Mouse (Mus musculus): ENCODE results near the gene Xpot. TPM values are rescaled to one million over a fixed set of nuclear protein-coding genes. Genes with fewer than 3 reads are reported as not detected.

The Xpot gene
- polyA plus RNA-seq, 1 experiment from 2014 or later: 67.8 TPM

DNA sequence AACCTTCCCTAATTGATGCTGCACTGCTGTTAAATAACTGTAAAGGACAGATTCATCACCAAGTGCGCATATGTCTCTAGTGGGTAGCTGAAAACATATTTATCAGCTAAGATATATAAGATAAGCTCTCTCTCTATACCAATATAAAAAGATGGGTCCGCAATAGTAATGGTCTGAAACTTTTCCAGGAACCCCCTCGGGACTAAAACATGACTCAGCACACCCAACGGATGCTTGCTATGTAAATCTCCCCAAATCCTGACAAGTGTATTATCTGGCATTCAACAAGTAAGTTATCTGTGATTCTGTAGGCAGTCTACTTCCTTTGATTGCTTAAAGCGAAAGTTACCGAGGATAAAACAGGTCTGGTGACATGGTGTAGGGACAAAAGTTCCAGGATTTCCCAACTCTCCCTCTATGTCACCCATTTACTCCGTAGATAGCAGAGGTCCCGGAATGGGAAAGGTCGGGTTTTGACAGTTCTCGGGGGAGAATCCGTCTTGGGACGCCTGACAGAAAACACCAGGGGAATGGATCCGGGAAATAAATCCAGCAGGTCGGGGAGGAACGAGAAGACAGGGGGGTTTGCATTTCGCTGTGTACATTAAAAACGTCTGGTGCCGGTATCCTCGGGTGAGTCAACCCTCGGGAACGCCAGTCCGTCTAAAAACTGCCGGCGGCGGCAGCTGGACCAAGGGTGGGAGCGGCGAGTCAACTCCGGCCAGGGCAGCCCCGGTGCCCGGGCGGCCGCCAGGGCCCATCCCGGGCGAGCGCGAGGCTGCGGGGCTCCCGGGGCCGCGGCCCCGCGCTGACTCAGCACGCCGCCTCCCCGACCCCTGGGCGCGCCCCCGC is 40.1 kb downstream of the Xpot start:
- no peaks in the 10 kb centered on the region for H3K9me3 ChIP-seq (replicated peaks)
- H3K4me2 ChIP-seq: peak overlapping the region; percentile 83
- H3K36me3 ChIP-seq: peaks cover 63% of the 10 kb centered on the region
- peak overlapping the region; percentile 85 for H3K27ac ChIP-seq
- peak; percentile 71 for ATAC-seq
- peak overlapping the region; percentile 90 for H3K4me3 ChIP-seq
- H3K27me3 ChIP-seq (replicated peaks): no peaks in the 10 kb centered on the region
- WGBS (ENCODE audit: insufficient replicate concordance): 2% methylated on average over 36 of the region's 48 CpGs
- H3K9ac ChIP-seq: peak overlapping the region; percentile 92
- H3K4me1 ChIP-seq: peaks cover 26% of the 10 kb centered on the region

DNA sequence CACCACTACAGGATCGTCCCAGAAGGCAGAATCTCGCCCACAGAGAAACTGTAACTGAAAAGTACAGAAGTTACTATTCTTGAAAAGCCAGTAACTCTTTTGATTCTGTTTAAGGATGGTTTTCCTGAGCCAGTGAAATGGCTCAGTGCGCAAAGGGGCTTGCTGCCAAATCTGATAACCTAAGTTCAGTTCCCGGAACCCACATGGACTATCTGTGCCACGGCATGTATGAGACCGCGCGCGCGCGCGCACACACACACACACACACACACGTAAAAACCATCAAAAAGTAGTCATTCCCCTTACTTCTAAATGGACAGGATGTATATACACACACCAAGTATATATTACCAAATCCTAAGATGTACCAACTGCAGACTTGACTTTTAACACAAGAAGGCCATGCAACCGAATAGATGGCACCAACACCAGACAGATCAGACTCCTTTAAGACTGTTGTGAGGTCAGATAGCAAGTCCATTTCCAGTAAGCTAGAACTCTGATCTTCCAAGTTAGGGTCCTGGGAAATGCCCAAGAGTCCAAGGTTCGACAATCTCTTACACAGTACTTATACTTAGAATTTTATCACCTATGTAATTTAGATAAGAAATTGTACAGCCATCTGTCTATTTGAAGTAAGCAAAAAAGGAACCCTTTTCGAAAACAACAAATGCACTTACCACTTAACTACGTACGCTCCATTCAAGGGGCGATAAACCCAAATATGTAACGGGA is 40.9 kb downstream of the Xpot start:
- WGBS (ENCODE audit: insufficient replicate concordance): 67% methylated on average over 20 of the region's 20 CpGs
- peak overlapping the region; percentile 83 for H3K4me2 ChIP-seq
- H3K27me3 ChIP-seq (replicated peaks): no peaks in the 10 kb centered on the region
- peak overlapping the region; percentile 90 for H3K4me3 ChIP-seq
- H3K4me1 ChIP-seq: peaks cover 24% of the 10 kb centered on the region
- no peaks in the 10 kb centered on the region for H3K9me3 ChIP-seq (replicated peaks)
- H3K27ac ChIP-seq: no peak overlapping the region
- no peak for ATAC-seq
- peak overlapping the region; percentile 92 for H3K9ac ChIP-seq
- peaks cover 63% of the 10 kb centered on the region for H3K36me3 ChIP-seq

- Histone ChIP-seq H3K4me2 (no peak overlapping the region), H3K9ac (no peak overlapping the region), H3K27me3 (replicated peaks) (no peaks in the 10 kb centered on the region), H3K36me3 (peaks cover 56% of the 10 kb centered on the region), H3K9me3 (replicated peaks) (no peaks in the 10 kb centered on the region), H3K4me3 (no peak overlapping the region), H3K27ac (no peak overlapping the region), H3K4me1 (peaks cover 24% of the 10 kb centered on the region)
- 90% methylated on average over 10 of the region's 10 CpGs for WGBS (ENCODE audit: insufficient replicate concordance)
- no peak for ATAC-seq
Observed at GRCm38 (mm10) chr10:121584033-121584432, 42.1 kb downstream of the Xpot start.

DNA sequence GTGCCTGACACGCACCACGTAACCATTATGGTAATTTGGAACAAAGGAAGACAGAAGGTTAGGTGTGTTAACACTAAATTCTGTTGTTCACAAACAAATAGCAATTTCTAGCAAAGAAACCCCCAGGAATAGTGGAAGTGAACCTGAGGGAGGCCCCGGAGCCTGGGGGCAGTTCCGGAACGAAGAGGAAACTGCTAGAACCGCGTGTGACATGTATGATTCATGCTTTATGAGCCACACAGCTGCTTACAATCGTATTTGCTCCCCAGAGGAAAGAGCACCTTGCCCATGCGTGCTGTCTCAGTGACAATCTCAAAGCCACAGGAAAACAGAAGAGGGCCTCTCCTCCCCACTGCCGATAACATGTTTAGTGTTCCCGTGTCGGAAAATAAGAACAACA is 43.1 kb downstream of the Xpot start:
- Histone ChIP-seq H3K4me2 (no peak overlapping the region), H3K9me3 (replicated peaks) (no peaks in the 10 kb centered on the region), H3K4me1 (peaks cover 24% of the 10 kb centered on the region), H3K4me3 (no peak overlapping the region), H3K27me3 (replicated peaks) (no peaks in the 10 kb centered on the region), H3K36me3 (peaks cover 55% of the 10 kb centered on the region), H3K9ac (no peak overlapping the region), H3K27ac (no peak overlapping the region)
- ATAC-seq: no peak
- 86% methylated on average over 12 of the region's 12 CpGs for WGBS (ENCODE audit: insufficient replicate concordance)

GRCm38 (mm10) chr10:121582287-121582686 is 43.8 kb downstream of the Xpot start:
- WGBS (ENCODE audit: insufficient replicate concordance): 82% methylated on average over 8 of the region's 8 CpGs

GRCm38 (mm10) chr10:121581405-121581804 is 44.7 kb downstream of the Xpot start:
- no peak overlapping the region for H3K9ac ChIP-seq
- H3K27ac ChIP-seq: no peak overlapping the region
- no peaks in the 10 kb centered on the region for H3K27me3 ChIP-seq (replicated peaks)
- WGBS (ENCODE audit: insufficient replicate concordance): 80% methylated on average over 6 of the region's 6 CpGs
- peaks cover 60% of the 10 kb centered on the region for H3K36me3 ChIP-seq
- no peaks in the 10 kb centered on the region for H3K9me3 ChIP-seq (replicated peaks)
- ATAC-seq: no peak
- H3K4me2 ChIP-seq: no peak overlapping the region
- H3K4me1 ChIP-seq: peaks cover 16% of the 10 kb centered on the region
- H3K4me3 ChIP-seq: no peak overlapping the region

More at GRCm38 (mm10) chr10:121582287-121582686, 43.8 kb downstream of the Xpot start:
- no peak overlapping the region for H3K4me2 ChIP-seq
- H3K4me3 ChIP-seq: no peak overlapping the region
- no peak overlapping the region for H3K9ac ChIP-seq
- no peaks in the 10 kb centered on the region for H3K27me3 ChIP-seq (replicated peaks)
- no peaks in the 10 kb centered on the region for H3K9me3 ChIP-seq (replicated peaks)
- H3K36me3 ChIP-seq: peaks cover 58% of the 10 kb centered on the region
- no peak overlapping the region for H3K27ac ChIP-seq
- H3K4me1 ChIP-seq: peaks cover 17% of the 10 kb centered on the region
- no peak for ATAC-seq

DNA sequence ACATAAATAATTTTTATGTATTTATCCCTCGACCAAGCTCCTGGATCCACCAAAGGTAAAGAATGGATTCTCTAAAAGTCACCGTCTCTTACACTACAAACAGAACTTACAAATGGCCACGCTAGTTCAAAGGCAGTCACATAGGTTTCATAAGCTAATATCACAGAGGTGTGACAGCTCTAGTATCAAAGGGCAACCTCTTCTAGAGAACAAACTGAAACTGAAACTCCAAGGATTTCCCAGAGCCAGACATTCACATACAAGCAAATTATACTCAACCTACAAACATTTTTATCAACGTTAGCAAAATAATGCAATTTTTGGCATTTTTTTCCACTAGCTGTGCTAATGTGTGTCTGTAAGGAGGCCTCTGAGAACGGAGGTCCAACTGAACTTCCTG is 45.8 kb downstream of the Xpot start:
- H3K9me3 ChIP-seq (replicated peaks): no peaks in the 10 kb centered on the region
- no peak for ATAC-seq
- whole genome bisulfite sequencing (ENCODE audit: insufficient replicate concordance): 88% methylated on average over 5 of the region's 5 CpGs
- H3K4me2 ChIP-seq: no peak overlapping the region
- peaks cover 9% of the 10 kb centered on the region for H3K4me1 ChIP-seq
- no peak overlapping the region for H3K9ac ChIP-seq
- no peak overlapping the region for H3K4me3 ChIP-seq
- no peaks in the 10 kb centered on the region for H3K27me3 ChIP-seq (replicated peaks)
- peaks cover 70% of the 10 kb centered on the region for H3K36me3 ChIP-seq
- H3K27ac ChIP-seq: no peak overlapping the region

DNA sequence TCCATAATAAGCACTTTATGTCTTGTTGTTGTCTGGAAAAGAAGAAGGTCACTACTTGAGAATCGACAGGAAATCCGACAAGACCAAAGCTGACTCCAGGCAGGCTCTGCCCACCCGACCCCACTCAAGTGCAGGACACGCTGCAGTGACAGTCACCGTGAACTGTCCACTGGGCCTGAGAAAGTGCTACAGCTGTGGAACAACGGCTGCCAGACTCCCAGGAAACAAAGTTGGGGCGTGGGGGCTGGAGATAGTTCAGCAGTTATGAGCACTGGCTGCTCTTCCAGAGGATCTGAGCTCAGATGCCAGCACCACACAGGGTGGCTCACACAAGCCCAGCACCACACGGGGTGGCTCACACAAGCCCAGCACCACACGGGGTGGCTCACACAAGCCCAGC is 49.8 kb downstream of the Xpot start:
- Histone ChIP-seq H3K4me2 (no peak overlapping the region), H3K36me3 (peaks cover 66% of the 10 kb centered on the region), H3K27me3 (replicated peaks) (no peaks in the 10 kb centered on the region), H3K9me3 (replicated peaks) (no peaks in the 10 kb centered on the region), H3K4me3 (no peak overlapping the region), H3K9ac (no peak overlapping the region), H3K27ac (no peak overlapping the region), H3K4me1 (no peaks in the 10 kb centered on the region)
- WGBS (ENCODE audit: insufficient replicate concordance): 92% methylated on average over 9 of the region's 9 CpGs
- ATAC-seq: no peak

GRCm38 (mm10) chr10:121571511-121572147 is 54.5 kb downstream of the Xpot start:
- Histone ChIP-seq H3K27ac (no peak overlapping the region), H3K36me3 (peaks cover 73% of the 10 kb centered on the region), H3K4me1 (peaks cover 34% of the 10 kb centered on the region), H3K4me3 (no peak overlapping the region), H3K9me3 (replicated peaks) (peaks cover 15% of the 10 kb centered on the region), H3K27me3 (replicated peaks) (no peaks in the 10 kb centered on the region), H3K9ac (no peak overlapping the region), H3K4me2 (no peak overlapping the region)
- ATAC-seq: no peak
- WGBS (ENCODE audit: insufficient replicate concordance): 93% methylated on average over 22 of the region's 22 CpGs

DNA sequence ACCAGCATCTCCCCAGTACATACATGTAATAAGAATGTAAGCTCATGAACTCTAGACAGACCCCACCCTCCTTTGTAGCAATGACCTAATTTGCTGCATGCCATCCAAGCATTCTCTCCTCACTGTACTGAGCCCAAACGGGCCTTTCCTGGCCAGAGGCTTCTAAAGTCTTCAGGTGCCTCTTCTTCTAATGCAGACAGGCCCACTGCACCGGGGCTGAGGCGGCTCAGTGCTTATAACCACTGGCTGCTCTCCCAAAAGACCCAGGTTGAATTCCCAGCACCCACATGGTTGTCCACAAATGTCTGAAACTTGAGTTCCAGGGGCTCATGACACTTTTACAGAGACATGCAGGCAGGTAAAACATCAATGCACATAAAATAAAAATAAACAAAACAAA is 55.1 kb downstream of the Xpot start:
- 91% methylated on average over 3 of the region's 3 CpGs for WGBS (ENCODE audit: insufficient replicate concordance)
- no peak for ATAC-seq
- Histone ChIP-seq H3K9ac (no peak overlapping the region), H3K4me1 (peaks cover 34% of the 10 kb centered on the region), H3K27ac (peak overlapping the region; percentile 92; the same call in 1 of the 2 replicates), H3K4me2 (no peak overlapping the region), H3K27me3 (replicated peaks) (no peaks in the 10 kb centered on the region), H3K36me3 (peaks cover 68% of the 10 kb centered on the region), H3K4me3 (no peak overlapping the region), H3K9me3 (replicated peaks) (peaks cover 15% of the 10 kb centered on the region)

DNA sequence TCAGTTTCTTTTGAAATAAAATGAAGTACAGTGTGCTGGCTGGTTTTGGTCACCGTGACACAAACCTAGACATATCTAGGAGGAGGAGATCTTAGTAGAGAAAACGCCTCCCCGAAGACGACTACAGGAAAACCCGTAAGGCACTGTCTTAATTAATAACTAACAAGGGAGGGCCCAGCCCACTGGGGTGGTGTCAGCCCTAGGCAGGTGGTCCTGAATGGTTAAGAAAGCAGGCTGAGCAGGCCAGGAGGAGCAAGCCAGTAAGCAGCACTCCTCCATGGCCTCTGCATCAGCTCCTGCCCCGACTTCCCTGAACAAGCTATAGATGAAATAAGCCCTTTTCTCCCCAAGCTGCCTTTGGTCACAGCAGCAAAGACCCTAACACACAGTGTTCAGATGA is 56.3 kb downstream of the Xpot start:
- peaks cover 68% of the 10 kb centered on the region for H3K36me3 ChIP-seq
- H3K9me3 ChIP-seq (replicated peaks): peaks cover 15% of the 10 kb centered on the region
- no peak for ATAC-seq
- peak overlapping the region; percentile 92 for H3K27ac ChIP-seq
- peak overlapping the region; percentile 29; the same call in 1 of the 2 replicates for H3K9ac ChIP-seq
- peak overlapping the region; percentile 59 for H3K4me2 ChIP-seq
- 73% methylated on average over 6 of the region's 6 CpGs for WGBS (ENCODE audit: insufficient replicate concordance)
- no peak overlapping the region for H3K4me3 ChIP-seq
- no peaks in the 10 kb centered on the region for H3K27me3 ChIP-seq (replicated peaks)
- H3K4me1 ChIP-seq: peaks cover 38% of the 10 kb centered on the region

Data from liver, embryonic 12.5 days (tissue).